Mouse (Mus musculus) midbrain, embryonic 12.5 days (tissue): Measurements from ENCODE around the gene Rpl14. TPM values are rescaled to one million over a fixed set of nuclear protein-coding genes. Genes with fewer than 3 reads are reported as not detected.

Experiments
- ATAC-seq: fragments of 200-750 bp; cut with Nextera tagmentation; 2 replicates; pipeline ENCODE4 v1.8.0; 2017; ENCODE audit warnings: low read depth, moderate TSS enrichment, moderate library complexity; ENCODE audit not compliant: low FRiP score
- H3K27ac ChIP-seq: fragments of 300-500 bp; sonication (generic); replicated peaks from 2 replicates; pipeline ENCODE4 v1.5.1; 2016; ENCODE audit warnings: mild to moderate bottlenecking
- H3K27me3 ChIP-seq: fragments of 300-500 bp; sonication (generic); 2 replicates; pipeline ENCODE4 v1.6.1; 2016; ENCODE audit warnings: mild to moderate bottlenecking
- H3K36me3 ChIP-seq: fragments of 300-500 bp; sonication (generic); 2 replicates; pipeline ENCODE4 v1.6.1; 2016
- H3K4me1 ChIP-seq: fragments of 300-500 bp; sonication (generic); 2 replicates; pipeline ENCODE4 v1.6.1; 2016
- H3K4me2 ChIP-seq: fragments of 300-500 bp; sonication (generic); replicated peaks from 2 replicates; pipeline ENCODE4 v1.6.1; 2016; ENCODE audit warnings: mild to moderate bottlenecking, moderate library complexity
- H3K4me3 ChIP-seq: fragments of 300-500 bp; sonication (generic); 2 replicates; pipeline ENCODE4 v1.5.1; 2016; ENCODE audit warnings: mild to moderate bottlenecking
- H3K9ac ChIP-seq: fragments of 300-500 bp; sonication (generic); replicated peaks from 2 replicates; pipeline ENCODE4 v1.6.1; 2016; ENCODE audit warnings: mild to moderate bottlenecking, moderate library complexity
- H3K9me3 ChIP-seq: fragments of 300-500 bp; sonication (generic); 2 replicates; pipeline ENCODE4 v1.6.1; 2016; ENCODE audit warnings: mild to moderate bottlenecking
- WGBS: fragments of 180-500 bp; shearing (Covaris S2); methylation state at CpG from one replicate; pipeline ENCODE4 v1.1.7; 2016; 5-methylcytosine and 5-hydroxymethylcytosine counted together
- polyA plus RNA-seq: library from polyadenylated mRNA; unstranded; fragments of >200 nt; fragmentation: Nextera tagmentation; extraction: Ambion mirVana; gene quantifications from 2 replicates; pipeline ENCODE4 v1.2.1, GENCODE M21; 2016

Rpl14 gene
- polyA plus RNA-seq, 1 experiment from 2014 or later: 583 TPM

DNA sequence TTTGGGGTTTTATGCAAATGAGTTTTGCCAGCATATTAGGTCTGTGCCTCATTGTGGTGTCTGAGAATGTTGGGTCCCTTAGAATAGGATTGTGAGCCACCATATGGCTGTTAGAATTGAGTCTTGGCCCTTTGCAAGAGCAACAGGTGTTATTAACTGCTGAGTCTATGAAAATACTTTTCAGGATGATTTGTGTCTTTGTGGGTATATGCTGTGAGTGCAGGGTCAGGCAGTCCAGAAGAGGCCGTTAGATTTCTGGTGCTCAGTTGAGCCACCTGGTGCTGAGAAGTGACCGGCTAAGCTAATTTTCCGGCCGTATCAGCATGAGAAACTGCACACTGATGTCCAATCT lies 5.4 kb downstream of the Rpl14 start:
- peak overlapping the region; percentile 68 for H3K4me3 ChIP-seq
- ATAC-seq: 0 out of 2 replicates have a peak, but pooled peaks have one; percentile 38
- 7% methylated on average over 4 of the region's 4 CpGs for WGBS

DNA sequence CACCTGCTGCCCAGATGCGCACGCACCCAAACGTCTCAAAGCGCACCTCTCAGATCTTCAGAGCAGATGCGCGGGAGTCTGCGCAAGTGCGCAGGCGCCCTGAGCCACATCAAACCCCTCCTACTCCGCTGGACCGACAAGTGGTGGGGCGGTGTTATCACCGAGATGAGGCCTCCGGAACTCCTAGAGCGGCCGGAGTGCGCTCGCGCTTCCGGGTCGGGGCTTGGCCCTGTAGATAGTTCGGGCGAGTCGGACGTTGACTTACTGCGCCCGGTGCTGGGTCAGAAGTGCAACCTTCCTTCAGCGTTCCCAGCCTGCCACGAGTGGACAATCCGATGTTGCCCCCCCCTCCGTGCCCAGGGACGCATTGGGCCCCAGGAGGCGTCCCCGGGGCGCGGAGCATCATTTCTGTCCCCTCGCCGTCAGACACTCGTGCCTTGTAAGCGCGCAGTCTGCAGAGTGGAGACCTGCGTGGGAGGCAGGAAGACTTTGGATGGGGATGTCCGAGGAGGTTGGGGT lies 5.9 kb downstream of the Rpl14 start:
- no peaks in the 10 kb centered on the region for H3K9me3 ChIP-seq
- peak overlapping the region; percentile 58 for H3K27ac ChIP-seq
- under 1% methylated on average over 43 of the region's 43 CpGs for WGBS
- H3K4me1 ChIP-seq: peaks cover 30% of the 10 kb centered on the region
- H3K9ac ChIP-seq: peak overlapping the region; percentile 91
- ATAC-seq: peak; percentile 94
- H3K4me3 ChIP-seq: peak overlapping the region; percentile 68
- H3K27me3 ChIP-seq: no peaks in the 10 kb centered on the region
- H3K36me3 ChIP-seq: peaks cover 42% of the 10 kb centered on the region
- H3K4me2 ChIP-seq: peak overlapping the region; percentile 92

More for the DNA sequence above, 5.4 kb downstream of the Rpl14 start:
- Histone ChIP-seq H3K9ac (no peak overlapping the region), H3K27ac (peak overlapping the region; percentile 54), H3K9me3 (no peaks in the 10 kb centered on the region), H3K4me2 (peak overlapping the region; percentile 92), H3K4me1 (peaks cover 27% of the 10 kb centered on the region), H3K27me3 (no peaks in the 10 kb centered on the region), H3K36me3 (peaks cover 42% of the 10 kb centered on the region)

DNA sequence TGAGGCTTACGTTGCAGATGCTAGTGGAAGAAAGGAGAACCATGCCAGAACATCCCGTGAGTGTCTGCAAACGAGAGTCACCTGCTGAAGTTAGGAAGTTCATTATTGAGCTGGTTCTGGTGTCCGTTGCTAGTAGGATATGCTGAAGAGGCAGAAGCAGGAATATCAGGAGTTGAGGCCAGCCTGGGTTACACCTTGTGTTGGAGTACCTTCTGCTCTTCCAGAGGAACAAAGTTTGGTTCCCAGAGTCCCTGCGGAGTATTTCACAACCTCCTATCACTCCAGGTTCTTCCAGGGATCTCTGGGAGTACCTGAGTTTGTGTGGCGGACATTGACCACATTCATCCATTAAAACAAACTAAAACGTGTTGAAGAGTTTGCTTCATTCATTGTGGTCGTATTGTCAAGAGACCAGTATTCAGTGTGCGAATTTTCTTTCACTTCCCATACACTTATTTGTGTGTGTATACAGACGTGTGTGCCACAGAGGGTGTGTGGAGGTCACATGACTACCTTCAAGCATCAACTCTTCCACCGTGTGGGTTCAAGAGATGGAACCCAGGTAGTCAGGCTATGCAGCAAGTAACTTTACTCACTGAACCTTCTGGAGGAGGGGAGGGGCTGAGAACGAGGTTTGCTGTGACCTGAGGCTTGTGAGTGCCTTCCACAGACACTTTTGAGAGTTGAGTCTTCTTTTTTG lies 6.6 kb downstream of the Rpl14 start:
- no peak for ATAC-seq

DNA sequence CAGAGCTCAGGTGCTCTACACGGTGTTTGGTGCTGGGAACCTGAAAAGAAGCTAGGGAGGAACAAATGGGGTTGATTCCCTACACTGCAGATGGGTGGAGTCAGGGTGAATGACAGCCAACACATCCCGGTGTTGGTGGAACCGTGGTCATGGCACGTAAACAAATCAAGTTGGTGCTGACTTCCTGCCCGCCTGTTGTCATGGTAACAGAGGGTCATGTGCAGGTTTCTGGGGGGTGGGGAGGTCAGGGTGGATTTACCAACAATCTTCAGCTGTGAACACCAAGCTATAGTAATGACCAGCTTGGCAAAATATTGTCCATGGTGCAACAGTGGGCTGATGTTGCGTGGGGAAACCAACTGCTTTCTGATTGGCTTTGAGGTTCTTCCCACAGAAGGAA lies 7.5 kb downstream of the Rpl14 start:
- H3K27me3 ChIP-seq: no peaks in the 10 kb centered on the region
- peaks cover 27% of the 10 kb centered on the region for H3K36me3 ChIP-seq
- peaks cover 29% of the 10 kb centered on the region for H3K4me1 ChIP-seq
- no peaks in the 10 kb centered on the region for H3K9me3 ChIP-seq
- no peak for ATAC-seq
- H3K4me3 ChIP-seq: no peak overlapping the region
- 71% methylated on average over 6 of the region's 6 CpGs for WGBS
- no peak overlapping the region for H3K4me2 ChIP-seq
- H3K27ac ChIP-seq: no peak overlapping the region
- no peak overlapping the region for H3K9ac ChIP-seq

More for the DNA sequence above, 6.6 kb downstream of the Rpl14 start:
- H3K4me3 ChIP-seq: peak overlapping the region; percentile 68
- H3K9me3 ChIP-seq: no peaks in the 10 kb centered on the region
- H3K9ac ChIP-seq: peak overlapping the region; percentile 91
- WGBS: 59% methylated on average over 12 of the region's 12 CpGs
- H3K27me3 ChIP-seq: no peaks in the 10 kb centered on the region
- H3K4me1 ChIP-seq: peaks cover 30% of the 10 kb centered on the region
- H3K36me3 ChIP-seq: peaks cover 35% of the 10 kb centered on the region
- no peak overlapping the region for H3K27ac ChIP-seq
- peak overlapping the region; percentile 92 for H3K4me2 ChIP-seq

DNA sequence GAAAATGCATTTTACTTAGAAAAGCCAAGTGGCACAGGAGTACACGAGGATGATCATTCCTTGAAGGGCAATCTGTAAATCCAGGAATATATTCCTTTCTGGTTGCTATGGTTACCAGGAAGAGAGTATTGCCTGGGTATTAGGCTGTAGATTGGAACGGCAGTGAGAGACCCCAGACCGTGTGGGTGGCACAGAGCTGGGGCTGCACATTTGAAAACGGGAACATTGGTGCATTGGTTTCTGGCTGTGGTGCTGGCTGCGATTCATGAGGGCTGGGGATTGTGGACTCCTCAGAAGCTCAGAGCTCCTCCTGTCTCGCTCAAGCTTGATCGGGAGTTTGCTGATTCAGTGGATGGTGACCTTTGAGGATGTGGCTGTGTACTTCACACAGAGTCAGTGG lies 8.6 kb downstream of the Rpl14 start:
- ATAC-seq: no peak
- Histone ChIP-seq H3K4me3 (no peak overlapping the region), H3K27me3 (0 out of 2 replicates have a peak, but pooled peaks cover 5% of the 10 kb centered on the region), H3K4me2 (no peak overlapping the region), H3K9me3 (no peaks in the 10 kb centered on the region), H3K27ac (no peak overlapping the region), H3K4me1 (peaks cover 29% of the 10 kb centered on the region), H3K36me3 (peaks cover 16% of the 10 kb centered on the region), H3K9ac (no peak overlapping the region)
- 74% methylated on average over 7 of the region's 7 CpGs for WGBS

DNA sequence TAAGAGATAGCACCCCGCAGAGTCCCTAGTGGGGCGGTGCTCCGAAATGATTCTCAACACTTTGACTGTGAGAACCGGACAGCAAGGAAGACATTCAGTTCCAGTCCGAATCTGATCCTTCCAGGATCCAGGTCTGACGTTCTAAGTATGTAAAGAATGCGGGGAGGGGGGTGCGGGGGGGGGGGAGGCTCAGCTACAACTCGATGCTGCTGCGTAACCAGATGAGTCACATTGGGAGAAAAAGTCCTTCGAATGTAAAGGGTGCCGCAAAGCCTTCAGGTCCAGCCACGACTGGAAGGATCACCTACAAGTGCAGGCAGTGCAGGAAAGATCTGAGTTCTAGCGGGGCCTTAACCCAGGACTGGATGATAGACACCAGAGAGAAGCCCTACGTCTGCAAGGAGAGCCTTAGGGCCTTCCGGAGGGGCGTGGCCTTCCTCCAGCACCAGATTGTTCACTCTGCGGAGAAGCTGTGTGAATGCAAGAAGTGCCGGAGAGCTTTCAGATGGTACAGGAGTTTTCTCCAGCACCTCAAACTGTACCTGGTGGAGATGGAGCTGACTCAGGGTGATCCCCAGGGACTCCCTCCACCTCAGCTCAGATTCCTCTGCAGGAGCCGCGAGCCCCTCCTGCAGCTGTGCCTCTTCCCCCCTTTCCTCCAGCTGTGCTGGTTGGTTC lies 10.8 kb downstream of the Rpl14 start:
- 21% methylated on average over 20 of the region's 21 CpGs for WGBS
- peak overlapping the region; percentile 24 for H3K4me3 ChIP-seq
- H3K36me3 ChIP-seq: no peaks in the 10 kb centered on the region
- H3K4me1 ChIP-seq: peaks cover 22% of the 10 kb centered on the region
- ATAC-seq: peak; percentile 52
- peak overlapping the region; percentile 55 for H3K4me2 ChIP-seq
- H3K27me3 ChIP-seq: 0 out of 2 replicates have a peak, but pooled peaks cover 5% of the 10 kb centered on the region
- no peaks in the 10 kb centered on the region for H3K9me3 ChIP-seq
- peak overlapping the region; percentile 67 for H3K27ac ChIP-seq
- H3K9ac ChIP-seq: peak overlapping the region; percentile 37; the same call in 1 of the 2 replicates

DNA sequence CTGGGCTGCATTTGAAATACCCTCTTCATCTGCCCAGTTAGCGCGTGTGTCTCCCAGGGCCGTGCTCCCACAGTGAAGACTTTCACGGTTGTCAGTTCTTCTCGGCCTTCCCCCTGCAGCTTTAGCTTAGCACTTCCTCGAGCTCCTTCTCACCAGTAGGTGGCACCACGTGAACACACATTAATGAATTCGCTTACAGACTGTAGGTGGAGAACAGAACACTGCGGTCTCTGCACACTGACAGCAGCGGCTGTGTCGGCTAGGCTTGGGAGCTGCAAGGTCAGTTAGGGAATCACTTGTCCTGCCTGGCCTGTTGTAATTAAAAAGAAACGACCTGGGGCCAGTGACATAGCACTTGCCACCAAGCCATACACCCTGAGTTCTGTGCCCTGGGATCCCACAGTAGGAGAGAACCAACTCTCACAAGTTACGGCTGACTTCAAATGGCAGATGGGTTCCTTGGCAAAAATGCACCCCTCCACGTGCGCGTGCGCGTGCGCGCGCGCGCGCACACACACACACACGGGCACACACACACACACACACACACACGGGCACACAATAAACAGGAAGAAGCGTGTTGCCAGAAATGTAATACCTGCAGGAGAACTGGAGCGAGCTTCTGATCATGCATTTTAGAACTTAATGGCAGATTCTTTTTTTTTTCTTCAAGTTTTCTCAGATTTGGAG lies 11.5 kb downstream of the Rpl14 start:
- 15% methylated on average over 28 of the region's 28 CpGs for WGBS

DNA sequence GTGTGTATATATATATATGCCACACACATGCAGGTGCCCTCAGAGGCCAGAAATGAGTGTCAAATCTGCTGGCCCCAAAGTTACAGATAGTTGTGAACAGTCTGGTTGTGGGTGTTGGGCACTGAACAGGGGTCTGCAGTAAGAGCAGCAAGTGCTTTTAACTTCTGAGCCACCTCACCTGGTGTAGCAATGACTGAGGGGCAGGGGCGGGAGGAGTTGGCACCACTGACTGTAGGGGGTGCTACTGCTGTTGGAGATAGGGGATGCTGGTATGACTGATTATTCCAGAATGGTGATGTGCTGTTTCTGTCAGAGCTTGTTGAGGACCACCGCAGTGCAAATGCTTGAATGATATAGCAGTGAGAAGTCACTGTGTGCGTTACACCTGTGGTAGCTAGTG lies 12.1 kb downstream of the Rpl14 start:
- H3K4me3 ChIP-seq: no peak overlapping the region
- H3K4me2 ChIP-seq: peak overlapping the region; percentile 55; the same call in 1 of the 2 replicates
- no peak overlapping the region for H3K27ac ChIP-seq
- H3K36me3 ChIP-seq: no peaks in the 10 kb centered on the region
- no peak for ATAC-seq
- 0 out of 2 replicates have a peak, but pooled peaks cover 5% of the 10 kb centered on the region for H3K27me3 ChIP-seq
- no peaks in the 10 kb centered on the region for H3K9me3 ChIP-seq
- WGBS: 83% methylated on average over 3 of the region's 3 CpGs
- H3K9ac ChIP-seq: no peak overlapping the region
- H3K4me1 ChIP-seq: peaks cover 14% of the 10 kb centered on the region

More for the DNA sequence above, 11.5 kb downstream of the Rpl14 start:
- peak overlapping the region; percentile 24 for H3K4me3 ChIP-seq
- peak; percentile 86 for ATAC-seq
- no peaks in the 10 kb centered on the region for H3K36me3 ChIP-seq
- H3K27me3 ChIP-seq: 0 out of 2 replicates have a peak, but pooled peaks cover 5% of the 10 kb centered on the region
- peaks cover 18% of the 10 kb centered on the region for H3K4me1 ChIP-seq
- H3K4me2 ChIP-seq: peak overlapping the region; percentile 55
- H3K27ac ChIP-seq: peak overlapping the region; percentile 67; the same call in 1 of the 2 replicates
- H3K9me3 ChIP-seq: no peaks in the 10 kb centered on the region
- H3K9ac ChIP-seq: peak overlapping the region; percentile 37; the same call in 1 of the 2 replicates

DNA sequence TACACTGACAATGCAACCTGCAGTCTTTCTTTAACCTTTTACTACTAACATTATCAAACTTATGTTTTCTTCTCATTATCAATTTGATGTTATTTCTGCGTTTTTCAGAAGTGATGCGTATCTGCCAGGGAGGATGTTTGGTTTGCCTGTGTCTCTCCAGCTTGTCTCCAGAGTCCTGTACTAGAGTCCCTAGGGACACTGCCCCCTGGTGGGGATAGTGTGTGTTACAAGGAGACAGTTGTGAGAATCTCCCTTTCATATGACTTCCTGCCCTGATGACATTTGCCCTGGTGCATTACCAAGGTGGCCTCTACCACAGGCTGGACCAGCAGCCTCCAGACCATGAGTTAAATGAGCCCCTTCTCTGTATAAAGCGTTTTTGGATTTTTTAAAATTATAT lies 15.3 kb downstream of the Rpl14 start:
- no peak for ATAC-seq
- Histone ChIP-seq H3K4me2 (no peak overlapping the region), H3K36me3 (no peaks in the 10 kb centered on the region), H3K27ac (no peak overlapping the region), H3K4me3 (no peak overlapping the region), H3K27me3 (0 out of 2 replicates have a peak, but pooled peaks cover 5% of the 10 kb centered on the region), H3K9me3 (no peaks in the 10 kb centered on the region), H3K4me1 (peaks cover 14% of the 10 kb centered on the region), H3K9ac (no peak overlapping the region)
- WGBS: 16% methylated on average over 3 of the region's 3 CpGs

DNA sequence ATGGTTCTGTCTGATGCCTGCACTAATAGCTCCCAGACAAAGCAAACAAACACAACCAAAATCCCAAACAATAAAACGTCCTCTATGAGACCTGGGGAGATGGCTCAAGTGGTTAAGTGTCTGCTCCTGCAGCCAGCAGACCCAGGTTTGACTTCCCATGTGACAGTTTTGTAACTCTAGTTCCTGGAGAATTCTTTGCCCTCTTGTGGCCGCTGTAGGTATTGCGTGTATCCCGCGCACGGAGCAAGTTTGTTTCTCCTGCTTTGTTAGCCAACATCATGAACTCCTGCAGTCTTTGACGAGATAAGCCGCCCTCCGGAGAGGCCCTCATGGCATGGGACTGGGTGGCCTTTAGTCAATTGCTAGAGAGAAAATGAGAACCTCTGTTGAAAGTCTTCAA lies 20.2 kb downstream of the Rpl14 start:
- Histone ChIP-seq H3K9me3 (no peaks in the 10 kb centered on the region), H3K27ac (no peak overlapping the region), H3K4me3 (no peak overlapping the region), H3K27me3 (peaks cover 4% of the 10 kb centered on the region), H3K9ac (no peak overlapping the region), H3K4me1 (peaks cover 22% of the 10 kb centered on the region), H3K36me3 (no peaks in the 10 kb centered on the region), H3K4me2 (no peak overlapping the region)
- 3% methylated on average over 9 of the region's 9 CpGs for WGBS
- ATAC-seq: no peak

DNA sequence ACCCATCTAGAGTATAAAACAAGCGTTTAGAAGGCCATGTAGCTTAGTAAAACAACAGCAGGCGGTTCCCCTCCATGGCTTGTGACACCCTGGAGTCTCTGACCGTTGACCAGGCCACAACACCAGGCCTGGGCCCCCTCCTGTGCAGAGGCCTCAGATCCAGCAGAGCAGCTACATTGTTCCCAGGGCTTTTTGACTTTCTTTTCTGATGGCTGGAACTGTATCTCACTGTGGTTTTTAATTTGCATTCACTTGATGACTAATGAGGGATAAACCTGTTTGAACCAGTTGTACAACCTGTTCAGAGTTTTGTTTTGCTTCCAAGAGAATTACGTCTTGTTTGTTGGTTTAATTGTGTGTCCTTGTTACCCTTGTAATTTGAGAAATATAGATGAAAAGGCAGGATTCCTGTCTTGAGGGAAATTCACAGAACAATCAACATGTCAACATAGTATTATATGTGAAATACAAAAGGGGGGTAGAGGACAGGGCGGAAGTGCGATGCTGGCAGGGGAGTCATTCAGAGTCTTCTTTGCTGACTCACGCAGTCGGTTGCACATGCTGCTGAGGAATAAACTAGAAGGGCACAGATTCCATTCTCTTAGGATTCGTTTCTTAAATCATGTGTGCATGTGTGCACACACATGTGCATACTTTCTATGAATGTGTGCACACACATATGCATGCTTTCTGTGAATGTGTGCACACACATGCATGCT lies 22.3 kb downstream of the Rpl14 start:
- no peak for ATAC-seq
- Histone ChIP-seq H3K9ac (no peak overlapping the region), H3K4me1 (peaks cover 22% of the 10 kb centered on the region), H3K4me2 (no peak overlapping the region), H3K27ac (no peak overlapping the region), H3K9me3 (no peaks in the 10 kb centered on the region), H3K27me3 (peaks cover 4% of the 10 kb centered on the region), H3K4me3 (no peak overlapping the region), H3K36me3 (no peaks in the 10 kb centered on the region)
- WGBS: 53% methylated on average over 9 of the region's 9 CpGs
